Mouse (Mus musculus) ES-E14 (cell line): Measurements from ENCODE around the gene Cd19.

ENCODE experiments used
- CHD2 ChIP-seq: IDR thresholded peaks from 2 replicates; pipeline ENCODE4 v1.6.1; 2014; ENCODE audit warnings: mild to moderate bottlenecking, low read depth, low read length, inconsistent platforms
- HCFC1 ChIP-seq: IDR thresholded peaks from 2 replicates; pipeline ENCODE4 v1.6.1; 2012; ENCODE audit warnings: low read length, inconsistent platforms, borderline replicate concordance; ENCODE audit not compliant: insufficient read depth
- MAFK ChIP-seq: IDR thresholded peaks from 2 replicates; pipeline ENCODE4 v1.6.1; 2014; ENCODE audit warnings: mild to moderate bottlenecking, low read depth, low read length, inconsistent platforms; ENCODE audit not compliant: insufficient read depth
- ZC3H11A ChIP-seq: IDR thresholded peaks from 2 replicates; pipeline ENCODE4 v1.6.1; 2012; ENCODE audit warnings: low read depth, mild to moderate bottlenecking, inconsistent platforms, low read length, borderline replicate concordance

GRCm38 (mm10) chr7:126436851-126437250 lies 22.2 kb upstream of the Cd19 start:
- no peak for TF ChIP-seq HCFC1
- TF ChIP-seq ZC3H11A = 0 out of 2 replicates have a peak, but pooled peaks have one; percentile 3
- no peak for TF ChIP-seq MAFK
- TF ChIP-seq CHD2 = no peak
